Mouse (Mus musculus) forebrain, embryonic 13.5 days (tissue): ENCODE data around the gene Aldh1a1. TPM values are rescaled to one million over a fixed set of nuclear protein-coding genes. Genes with fewer than 3 reads are reported as not detected.
"Not testable (repeated sequence)": the region's sequence is repeated elsewhere in the genome, so short reads cannot be mapped to it uniquely, and the experiment has no call there.

Experiments used
- ATAC-seq: fragments of 200-750 bp; cut with Nextera tagmentation; 2 replicates; pipeline ENCODE4 v1.8.0; 2017
- H3K27ac ChIP-seq: fragments of 300-500 bp; sonication (generic); 2 replicates; pipeline ENCODE4 v1.5.1; 2015; ENCODE audit warnings: inconsistent platforms, mild to moderate bottlenecking, moderate library complexity
- H3K27me3 ChIP-seq: fragments of 300-500 bp; sonication (generic); 2 replicates; pipeline ENCODE4 v1.6.1; 2015; ENCODE audit warnings: mild to moderate bottlenecking, inconsistent platforms
- H3K36me3 ChIP-seq: fragments of 300-500 bp; sonication (generic); 2 replicates; pipeline ENCODE4 v1.6.1; 2015; ENCODE audit warnings: mild to moderate bottlenecking, inconsistent platforms; ENCODE audit not compliant: poor library complexity, severe bottlenecking
- H3K4me1 ChIP-seq: fragments of 300-500 bp; sonication (generic); 2 replicates; pipeline ENCODE4 v1.6.1; 2015; ENCODE audit warnings: inconsistent platforms
- H3K4me2 ChIP-seq: fragments of 300-500 bp; sonication (generic); 2 replicates; pipeline ENCODE4 v1.6.1; 2015; ENCODE audit warnings: inconsistent platforms, mild to moderate bottlenecking, moderate library complexity
- H3K4me3 ChIP-seq: fragments of 300-500 bp; sonication (generic); 2 replicates; pipeline ENCODE4 v1.5.1; 2015; ENCODE audit warnings: mild to moderate bottlenecking, inconsistent platforms
- H3K9ac ChIP-seq: fragments of 300-500 bp; sonication (generic); 2 replicates; pipeline ENCODE4 v1.6.1; 2015; ENCODE audit warnings: mild to moderate bottlenecking, inconsistent platforms
- H3K9me3 ChIP-seq: fragments of 300-500 bp; sonication (generic); replicated peaks from 2 replicates; pipeline ENCODE4 v1.6.1; 2016; ENCODE audit warnings: inconsistent platforms
- WGBS: fragments of 180-500 bp; shearing (Covaris S2); methylation state at CpG from one replicate; pipeline ENCODE4 v1.1.7; 2015; 5-methylcytosine and 5-hydroxymethylcytosine counted together
- polyA plus RNA-seq: library from polyadenylated mRNA; unstranded; fragments of >200 nt; fragmentation: Nextera tagmentation; extraction: Ambion mirVana; gene quantifications from 2 replicates; pipeline ENCODE4 v1.2.1, GENCODE M21; 2015

The Aldh1a1 gene
- polyA plus RNA-seq, 1 experiment from 2014 or later: 0.15 TPM

DNA sequence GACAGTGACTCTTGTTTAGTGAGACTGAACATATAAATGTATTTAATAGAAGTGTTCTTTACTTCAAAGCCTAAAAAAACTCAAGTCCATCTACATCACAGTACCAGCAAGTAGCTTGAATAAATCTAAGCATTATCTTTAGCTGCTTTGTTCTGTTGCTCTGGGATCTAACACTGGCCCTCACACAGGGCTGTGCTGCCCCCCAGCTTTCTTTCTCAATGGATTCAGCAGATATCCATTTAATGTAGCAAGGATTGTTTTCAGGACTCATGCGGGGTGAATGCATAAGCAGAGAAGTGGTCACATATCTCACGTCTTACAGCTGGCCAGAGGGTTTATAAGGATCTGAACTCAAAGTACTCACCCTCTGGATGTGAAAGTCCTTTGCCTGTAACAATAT is 129.9 kb downstream of the Aldh1a1 start:
- H3K4me1 ChIP-seq: peaks cover 4% of the 10 kb centered on the region; the same call in 1 of the 2 replicates
- no peaks in the 10 kb centered on the region for H3K27me3 ChIP-seq
- H3K4me2 ChIP-seq: no peak overlapping the region
- 28% methylated on average over 2 of the region's 2 CpGs for WGBS
- no peak for ATAC-seq
- H3K9ac ChIP-seq: no peak overlapping the region
- H3K36me3 ChIP-seq: no peaks in the 10 kb centered on the region
- H3K4me3 ChIP-seq: no peak overlapping the region
- H3K9me3 ChIP-seq: no peaks in the 10 kb centered on the region
- no peak overlapping the region for H3K27ac ChIP-seq

DNA sequence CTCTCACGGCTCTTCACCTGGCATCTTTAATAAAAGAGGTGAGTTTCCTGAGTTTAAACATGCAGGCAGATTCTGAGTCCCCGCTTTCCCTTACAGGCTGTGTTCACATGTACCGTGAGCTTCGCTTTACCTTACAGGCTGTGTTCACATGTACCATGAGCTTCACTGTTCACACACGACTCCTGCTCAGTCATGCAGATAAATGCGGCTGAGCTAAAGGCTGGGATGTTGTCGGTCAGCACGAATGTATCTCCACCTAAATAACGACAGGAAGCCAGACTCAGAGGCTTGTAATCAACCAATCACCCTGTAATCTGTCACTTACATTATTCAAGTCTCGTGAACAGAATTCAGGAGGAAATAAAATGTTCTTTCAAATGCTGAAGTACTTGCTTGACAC is 130.9 kb downstream of the Aldh1a1 start:
- no peaks in the 10 kb centered on the region for H3K9me3 ChIP-seq
- no peaks in the 10 kb centered on the region for H3K27me3 ChIP-seq
- H3K4me1 ChIP-seq: peaks cover 4% of the 10 kb centered on the region; the same call in 1 of the 2 replicates
- H3K4me3 ChIP-seq: no peak overlapping the region
- no peak overlapping the region for H3K9ac ChIP-seq
- 47% methylated on average over 10 of the region's 10 CpGs for WGBS
- H3K36me3 ChIP-seq: no peaks in the 10 kb centered on the region
- no peak overlapping the region for H3K27ac ChIP-seq
- ATAC-seq: no peak
- no peak overlapping the region for H3K4me2 ChIP-seq

DNA sequence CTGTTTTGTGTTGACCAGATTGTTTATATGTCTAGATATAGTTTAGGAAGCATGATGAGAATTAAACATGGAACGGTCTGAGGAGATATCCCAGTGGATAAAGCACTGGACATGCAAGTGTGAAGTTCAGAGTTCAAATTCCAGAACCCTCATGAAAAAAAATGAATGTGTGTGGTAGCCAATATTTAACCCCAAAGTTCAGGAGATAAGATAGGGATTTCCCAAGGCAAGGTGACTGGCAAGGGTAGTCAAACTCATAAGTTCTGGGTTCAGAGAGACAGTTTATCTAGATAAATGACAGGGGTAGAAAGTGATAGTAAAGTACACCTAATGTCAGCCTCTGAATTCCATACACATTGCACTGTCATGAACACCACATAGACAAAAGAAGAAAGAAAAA is 138.5 kb downstream of the Aldh1a1 start:
- no peaks in the 10 kb centered on the region for H3K4me1 ChIP-seq
- H3K9ac ChIP-seq: no peak overlapping the region
- H3K4me2 ChIP-seq: no peak overlapping the region
- no peaks in the 10 kb centered on the region for H3K36me3 ChIP-seq
- no peak for ATAC-seq
- H3K27ac ChIP-seq: no peak overlapping the region
- H3K27me3 ChIP-seq: no peaks in the 10 kb centered on the region
- H3K9me3 ChIP-seq: no peaks in the 10 kb centered on the region
- no peak overlapping the region for H3K4me3 ChIP-seq
- WGBS: 96% methylated on average over 1 of the region's 1 CpGs

DNA sequence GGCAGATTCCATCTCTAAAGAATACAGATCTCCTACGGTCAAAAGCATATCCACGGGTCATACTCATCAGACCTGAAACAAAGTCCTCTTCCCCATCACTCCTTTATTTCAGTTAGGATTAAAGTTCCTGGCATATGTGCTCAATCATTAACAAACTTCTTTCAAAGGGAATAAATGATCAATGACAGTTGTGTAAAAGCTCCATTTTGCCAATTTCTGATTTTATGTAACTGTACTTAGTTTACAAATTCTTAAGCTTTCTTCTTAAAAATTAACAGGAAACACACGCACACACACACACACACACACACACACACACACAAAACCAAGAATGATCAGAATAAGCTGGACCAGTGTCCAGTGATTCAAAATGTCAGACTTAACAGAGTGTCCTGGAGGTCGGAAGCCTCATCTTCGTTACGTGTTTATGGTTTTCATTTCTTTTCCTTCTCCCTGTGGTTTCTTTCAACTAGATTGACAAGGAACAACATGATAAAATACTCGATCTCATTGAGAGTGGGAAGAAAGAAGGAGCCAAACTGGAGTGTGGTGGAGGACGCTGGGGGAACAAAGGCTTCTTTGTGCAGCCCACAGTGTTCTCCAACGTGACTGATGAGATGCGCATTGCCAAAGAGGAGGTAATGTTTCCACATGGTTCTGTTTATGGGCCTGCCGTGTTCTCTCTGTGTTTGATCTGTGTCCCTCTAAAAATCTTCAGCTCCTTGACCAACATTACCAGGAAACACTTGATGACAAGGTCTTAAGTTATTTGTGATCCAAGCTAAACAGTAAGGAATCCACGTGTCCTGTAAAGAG is 141.6 kb downstream of the Aldh1a1 start:
- 33% methylated on average over 12 of the region's 12 CpGs for WGBS
- no peak overlapping the region for H3K9ac ChIP-seq
- H3K27ac ChIP-seq: no peak overlapping the region
- H3K4me3 ChIP-seq: no peak overlapping the region
- H3K36me3 ChIP-seq: no peaks in the 10 kb centered on the region
- no peaks in the 10 kb centered on the region for H3K27me3 ChIP-seq
- H3K4me2 ChIP-seq: no peak overlapping the region
- no peaks in the 10 kb centered on the region for H3K4me1 ChIP-seq
- peak; percentile 59 for ATAC-seq
- H3K9me3 ChIP-seq: no peaks in the 10 kb centered on the region

DNA sequence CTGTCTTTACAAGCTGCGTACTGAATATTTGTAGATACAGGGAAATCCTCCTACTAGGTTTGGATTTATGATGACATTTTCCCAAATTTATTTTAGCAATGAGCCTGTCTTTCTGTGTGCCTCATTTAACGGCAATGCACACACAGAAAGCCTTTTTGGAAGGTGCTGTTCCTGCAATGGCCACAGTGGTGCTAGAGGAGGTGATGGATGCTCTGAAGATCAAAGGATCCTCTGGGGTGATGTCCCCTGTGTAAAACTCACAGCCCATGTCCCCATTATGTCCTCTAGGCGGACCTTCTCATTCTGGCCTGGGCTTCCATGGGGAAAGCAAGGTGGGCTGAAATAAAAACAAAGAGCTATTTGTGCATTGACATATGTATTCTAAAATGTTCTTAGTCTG is 151.8 kb downstream of the Aldh1a1 start:
- no peak overlapping the region for H3K4me3 ChIP-seq
- ATAC-seq: no peak
- no peak overlapping the region for H3K27ac ChIP-seq
- H3K4me1 ChIP-seq: no peaks in the 10 kb centered on the region
- H3K4me2 ChIP-seq: no peak overlapping the region
- WGBS: 78% methylated on average over 3 of the region's 3 CpGs
- H3K27me3 ChIP-seq: no peaks in the 10 kb centered on the region
- no peak overlapping the region for H3K9ac ChIP-seq
- no peaks in the 10 kb centered on the region for H3K36me3 ChIP-seq
- H3K9me3 ChIP-seq: no peaks in the 10 kb centered on the region

DNA sequence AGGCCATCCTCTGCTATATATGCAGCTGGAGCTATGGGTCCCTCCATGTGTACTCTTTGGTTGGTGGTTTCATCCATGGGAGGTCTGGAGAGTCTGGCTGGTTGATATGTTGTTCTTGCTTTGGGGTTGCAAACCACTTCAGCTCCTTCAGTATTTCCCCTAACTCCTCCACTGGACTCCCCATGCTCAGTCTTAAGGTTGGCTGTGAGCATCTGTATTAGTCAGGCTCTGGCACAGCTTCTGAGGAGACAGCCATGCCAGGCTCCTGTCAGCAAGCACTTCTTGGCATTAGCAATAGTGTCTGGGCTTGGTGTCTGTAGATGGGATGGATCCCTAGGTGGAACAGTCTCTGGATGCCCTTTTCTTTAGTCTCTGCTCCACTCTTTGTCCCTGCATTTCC is 155.0 kb downstream of the Aldh1a1 start:
- H3K27ac ChIP-seq, ATAC-seq, H3K27me3 ChIP-seq, H3K4me1 ChIP-seq, H3K9ac ChIP-seq, H3K36me3 ChIP-seq, H3K9me3 ChIP-seq, H3K4me3 ChIP-seq, H3K4me2 ChIP-seq: not testable (repeated sequence)

DNA sequence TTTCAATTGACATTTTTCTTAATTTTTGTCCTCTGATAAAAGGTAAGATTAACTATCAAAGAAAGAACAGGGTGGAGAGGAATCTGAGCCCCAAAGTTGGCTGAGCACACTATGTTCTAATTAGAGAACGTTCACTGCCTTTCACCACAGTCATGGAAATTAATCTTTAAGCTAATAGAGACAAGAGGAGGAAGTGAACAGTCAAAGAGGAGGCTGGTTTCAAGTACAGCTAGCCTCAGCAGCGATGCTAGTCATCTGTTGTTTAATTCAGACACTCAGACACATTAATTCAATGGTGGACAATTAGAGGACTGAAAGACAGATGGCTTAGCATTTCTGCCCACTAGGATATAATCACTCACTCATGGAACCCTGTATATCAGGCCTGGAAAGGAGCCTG is 157.5 kb downstream of the Aldh1a1 start:
- 0 out of 2 replicates have a peak, but pooled peaks cover 4% of the 10 kb centered on the region for H3K4me1 ChIP-seq
- H3K9ac ChIP-seq: no peak overlapping the region
- peak; percentile 68 for ATAC-seq
- H3K4me3 ChIP-seq: no peak overlapping the region
- no peaks in the 10 kb centered on the region for H3K36me3 ChIP-seq
- H3K27ac ChIP-seq: no peak overlapping the region
- no peaks in the 10 kb centered on the region for H3K27me3 ChIP-seq
- H3K9me3 ChIP-seq: no peaks in the 10 kb centered on the region
- 17% methylated on average over 2 of the region's 2 CpGs for WGBS
- no peak overlapping the region for H3K4me2 ChIP-seq

DNA sequence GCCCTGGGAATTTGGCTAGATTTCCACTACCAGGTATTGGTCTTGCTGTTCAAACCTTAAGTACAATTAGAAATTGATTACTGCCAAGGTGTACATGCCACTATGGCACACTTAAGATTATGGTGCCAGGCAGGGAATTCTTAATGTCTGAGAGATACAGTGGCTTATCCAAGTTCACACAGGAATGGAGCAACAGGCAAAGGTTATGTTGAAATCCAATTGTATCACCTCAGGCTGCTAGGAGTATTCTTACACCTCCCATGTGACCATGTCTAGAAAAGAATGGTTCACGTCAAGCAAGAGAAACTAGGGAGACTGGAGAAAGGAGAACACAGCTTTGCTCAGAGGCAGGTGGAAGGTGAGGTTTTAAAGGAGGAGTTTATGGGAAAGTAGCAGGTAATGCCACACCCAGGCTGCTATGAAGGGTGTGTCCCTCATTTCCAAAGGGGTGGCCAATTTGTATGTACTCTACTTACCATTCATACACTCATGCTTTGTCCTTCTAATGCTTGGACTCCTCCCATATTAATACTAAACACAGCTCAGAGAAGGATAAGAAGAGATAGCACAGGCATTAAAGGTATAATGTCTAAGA is 160.7 kb downstream of the Aldh1a1 start:
- Histone ChIP-seq H3K4me3 (no peak overlapping the region), H3K9ac (no peak overlapping the region), H3K4me2 (no peak overlapping the region), H3K4me1 (0 out of 2 replicates have a peak, but pooled peaks cover 4% of the 10 kb centered on the region), H3K9me3 (no peaks in the 10 kb centered on the region), H3K27me3 (no peaks in the 10 kb centered on the region), H3K36me3 (no peaks in the 10 kb centered on the region), H3K27ac (no peak overlapping the region)
- WGBS: 87% methylated on average over 1 of the region's 1 CpGs
- no peak for ATAC-seq

DNA sequence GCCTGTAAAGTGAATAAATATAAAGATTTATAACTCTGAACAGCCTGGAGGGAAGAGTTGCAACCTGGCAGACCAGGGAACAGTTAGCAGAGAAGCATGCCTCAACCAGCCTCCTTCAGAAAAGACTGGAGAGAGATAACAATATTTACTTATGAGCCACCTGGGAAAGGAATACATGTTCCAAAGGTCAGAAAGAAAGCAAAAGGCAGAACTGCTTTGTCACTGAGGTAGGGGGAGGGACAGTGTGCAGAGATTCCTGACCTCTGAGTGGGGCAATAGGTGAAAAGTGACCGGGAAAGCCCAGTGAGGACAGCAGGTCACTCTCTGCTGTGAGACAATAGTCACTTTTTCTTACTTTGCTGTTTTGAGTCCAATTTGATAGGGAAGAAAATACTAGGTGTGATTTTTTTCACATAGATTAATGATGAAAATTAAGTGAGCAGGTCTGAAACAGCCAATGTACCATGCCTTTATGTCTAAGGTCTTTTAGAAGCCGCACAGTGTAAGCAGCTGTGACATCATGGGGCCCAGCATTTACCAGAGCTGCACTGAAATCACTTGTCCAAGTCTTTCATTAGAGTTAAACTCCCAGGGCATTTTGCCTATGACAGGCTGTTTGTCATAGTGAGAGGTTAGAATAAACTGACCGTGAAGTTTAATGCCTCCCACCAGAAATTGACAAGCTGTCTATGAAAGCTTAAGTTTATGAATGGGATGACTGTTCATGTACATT is 161.8 kb downstream of the Aldh1a1 start:
- Histone ChIP-seq H3K9me3 (no peaks in the 10 kb centered on the region), H3K4me2 (no peak overlapping the region), H3K36me3 (no peaks in the 10 kb centered on the region), H3K27ac (no peak overlapping the region), H3K9ac (no peak overlapping the region), H3K27me3 (no peaks in the 10 kb centered on the region), H3K4me3 (no peak overlapping the region), H3K4me1 (0 out of 2 replicates have a peak, but pooled peaks cover 4% of the 10 kb centered on the region)
- 81% methylated on average over 3 of the region's 3 CpGs for WGBS
- no peak for ATAC-seq

DNA sequence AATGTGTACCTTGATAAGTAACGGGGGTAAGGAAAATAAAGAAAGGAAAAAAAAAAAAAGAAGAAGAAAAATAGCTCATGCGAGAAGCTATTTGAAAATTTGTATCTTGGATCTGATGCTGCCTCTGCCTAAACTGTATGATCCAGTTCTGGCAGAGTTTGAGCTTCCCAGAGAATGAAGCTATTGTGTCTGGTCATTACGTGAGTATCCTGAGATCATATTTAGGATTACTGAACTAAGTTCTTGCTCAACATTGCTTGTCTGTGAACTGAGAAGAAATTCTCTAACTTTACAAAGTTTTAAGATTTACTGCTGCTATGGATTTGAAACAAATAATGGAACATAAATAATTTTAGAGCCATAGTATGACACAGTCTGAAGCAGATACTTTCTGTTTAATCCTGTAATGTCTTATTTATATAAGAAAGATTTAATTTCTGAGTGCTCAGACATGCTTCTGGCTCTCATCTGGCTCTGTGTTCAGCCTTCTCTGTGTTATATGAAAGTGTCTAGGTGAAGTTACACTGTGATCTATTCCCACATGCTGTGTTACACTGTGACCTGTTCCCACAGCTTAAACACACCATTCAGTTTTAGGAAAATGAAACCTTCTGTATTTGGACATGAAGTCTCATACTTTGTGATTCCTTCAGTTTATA is 185.3 kb downstream of the Aldh1a1 start:
- no peak overlapping the region for H3K9ac ChIP-seq
- no peaks in the 10 kb centered on the region for H3K4me1 ChIP-seq
- H3K4me2 ChIP-seq: no peak overlapping the region
- no peaks in the 10 kb centered on the region for H3K9me3 ChIP-seq
- H3K27ac ChIP-seq: no peak overlapping the region
- ATAC-seq: no peak
- no peak overlapping the region for H3K4me3 ChIP-seq
- H3K27me3 ChIP-seq: no peaks in the 10 kb centered on the region
- H3K36me3 ChIP-seq: no peaks in the 10 kb centered on the region
- 86% methylated on average over 3 of the region's 3 CpGs for WGBS
